ENCODE assay signal across 12 mouse cellular contexts in genomic region chr11:109496996-109497714, GRCm38 (mm10). TPM values are rescaled to one million over a fixed set of nuclear protein-coding genes. Genes with fewer than 3 reads are reported as not detected.
DNase-seq lines count a peak whose midpoint lies in the region; ATAC-seq lines count a peak whose summit lies in the region.
"Had no signal": no experiment of that assay in that cellular context is flagged by ENCODE, and none has a peak within 500 bp of the region (broad histone marks: within the 10 kb centered on the region; RNA-seq: fewer than 3 reads in every experiment).

No protein-coding gene starts in this region.

- H3K4me1 ChIP-seq in midbrain, embryonic 11.5 days (ENCODE audit: control insufficient read depth, insufficient read depth, low read length), result peaks cover 10% of the 10 kb centered on the region; the same call in 1 of the 2 replicates
- H3K4me1 ChIP-seq in midbrain, embryonic 10.5 days, result peaks cover 40% of the 10 kb centered on the region
- H3K4me1 ChIP-seq in forebrain, embryonic 10.5 days, result peaks cover 37% of the 10 kb centered on the region
- H3K4me1 ChIP-seq in hindbrain, embryonic 15.5 days (replicated peaks), result peaks cover 18% of the 10 kb centered on the region

- no peak overlapping the region for H3K4me3 ChIP-seq in midbrain, embryonic 11.5 days (ENCODE audit: low read depth, low read length)
- H3K4me3 ChIP-seq in midbrain, embryonic 10.5 days, result no peak overlapping the region
- H3K4me3 ChIP-seq in forebrain, embryonic 10.5 days, result no peak overlapping the region
- H3K4me3 ChIP-seq in hindbrain, embryonic 15.5 days, result no peak overlapping the region

- no peaks in the 10 kb centered on the region for H3K9me3 ChIP-seq in midbrain, embryonic 11.5 days (ENCODE audit: control insufficient read depth, low read length)
- no peaks in the 10 kb centered on the region for H3K9me3 ChIP-seq in midbrain, embryonic 10.5 days (replicated peaks)
- H3K9me3 ChIP-seq in forebrain, embryonic 10.5 days, result no peaks in the 10 kb centered on the region
- no peaks in the 10 kb centered on the region for H3K9me3 ChIP-seq in hindbrain, embryonic 15.5 days

- no peak overlapping the region for H3K9ac ChIP-seq in midbrain, embryonic 11.5 days (ENCODE audit: low read length)
- H3K9ac ChIP-seq in hindbrain, embryonic 15.5 days, result no peak overlapping the region
- H3K9ac ChIP-seq: lung, embryonic 14.5 days had no signal

- no peak overlapping the region for H3K4me2 ChIP-seq in midbrain, embryonic 11.5 days
- H3K4me2 ChIP-seq in hindbrain, embryonic 15.5 days, result no peak overlapping the region
- H3K4me2 ChIP-seq: lung, embryonic 14.5 days had no signal

- no peak for ATAC-seq in midbrain, embryonic 11.5 days (ENCODE audit: low FRiP score)
- peak; percentile 55; the same call in 1 of the 2 replicates for ATAC-seq in hindbrain, embryonic 15.5 days (ENCODE audit: low FRiP score, low read depth)

- H3K36me3 ChIP-seq in midbrain, embryonic 11.5 days (ENCODE audit: control insufficient read depth, insufficient read depth, low read length), result no peaks in the 10 kb centered on the region
- H3K36me3 ChIP-seq in midbrain, embryonic 10.5 days, result no peaks in the 10 kb centered on the region
- H3K36me3 ChIP-seq in forebrain, embryonic 10.5 days (replicated peaks), result no peaks in the 10 kb centered on the region
- no peaks in the 10 kb centered on the region for H3K36me3 ChIP-seq in hindbrain, embryonic 15.5 days

- peak; percentile 81 for DNase-seq in midbrain, embryonic 11.5 days (ENCODE audit: low spot score, missing footprints)
- no peak for DNase-seq in midbrain, embryonic 10.5 days (ENCODE audit: low spot score)
- no peak for DNase-seq in forebrain, embryonic 10.5 days (ENCODE audit: extremely low spot score, low spot score)
- peak; percentile 52 for DNase-seq in naive thymus-derived CD4-positive, alpha-beta T cell, adult 2 months (ENCODE audit: low read depth)
- no peak for DNase-seq in gastrocnemius, postnatal 10 days
- no peak for DNase-seq in urinary bladder, postnatal 36 days (ENCODE audit: low spot score in 2 of 2)
- DNase-seq in cerebellum, postnatal 25 days, result no peak
- DNase-seq: cerebellum, adult 11-12 months; heart, postnatal 36 days; kidney, postnatal 36 days had no signal

- H3K27ac ChIP-seq in midbrain, embryonic 11.5 days (ENCODE audit: low read depth, low read length), result no peak overlapping the region
- no peak overlapping the region for H3K27ac ChIP-seq in midbrain, embryonic 10.5 days (replicated peaks)
- H3K27ac ChIP-seq in forebrain, embryonic 10.5 days, result 0 out of 2 replicates have a peak overlapping the region, but pooled peaks have one; percentile 6
- 0 out of 2 replicates have a peak overlapping the region, but pooled peaks have one; percentile 36 for H3K27ac ChIP-seq in hindbrain, embryonic 15.5 days (replicated peaks)

- H3K27me3 ChIP-seq in midbrain, embryonic 11.5 days (ENCODE audit: control insufficient read depth, insufficient read depth, low read length), result no peaks in the 10 kb centered on the region
- H3K27me3 ChIP-seq in midbrain, embryonic 10.5 days (ENCODE audit: low read depth, poor library complexity, severe bottlenecking), result no peaks in the 10 kb centered on the region; the same call in 1 of the 2 replicates
- H3K27me3 ChIP-seq in forebrain, embryonic 10.5 days (ENCODE audit: poor library complexity, severe bottlenecking), result no peaks in the 10 kb centered on the region
- no peaks in the 10 kb centered on the region for H3K27me3 ChIP-seq in hindbrain, embryonic 15.5 days

- WGBS in midbrain, embryonic 11.5 days, result 70% methylated on average over 6 of the region's 6 CpGs
- 77% methylated on average over 6 of the region's 6 CpGs for WGBS in midbrain, embryonic 10.5 days
- WGBS in forebrain, embryonic 10.5 days, result 73% methylated on average over 6 of the region's 6 CpGs
- 31% methylated on average over 6 of the region's 6 CpGs for whole genome bisulfite sequencing in hindbrain, embryonic 15.5 days

RNA-seq across cellular contexts. Expression of gene Slc16a6, which starts 23.8 kb away (rescaled TPM):
- 3.6 TPM in 2 replicates for polyA plus RNA-seq in midbrain, embryonic 11.5 days (2014; fragmentation: Nextera tagmentation; extraction: Ambion mirVana)
- polyA plus RNA-seq in midbrain, embryonic 10.5 days (2016; fragmentation: Nextera tagmentation; extraction: Ambion mirVana), result 5.0 and 5.5 TPM in 2 replicates
- 6.5 and 6.8 TPM in 2 replicates for polyA plus RNA-seq in forebrain, embryonic 10.5 days (2016; fragmentation: Nextera tagmentation; extraction: Ambion mirVana)
- polyA plus RNA-seq in hindbrain, embryonic 15.5 days (2015; fragmentation: Nextera tagmentation; extraction: Ambion mirVana), result 5.6 and 5.8 TPM in 2 replicates
- total RNA-seq in gastrocnemius, postnatal 10 days (2021), result 10 to 100 TPM; 18.6 to 20.8 TPM

RNA-seq across cellular contexts. Expression of gene Arsg, which starts 24.0 kb away (rescaled TPM):
- 2.9 and 4.7 TPM in 2 replicates for polyA plus RNA-seq in midbrain, embryonic 11.5 days (2014; fragmentation: Nextera tagmentation; extraction: Ambion mirVana)
- 1.9 and 2.2 TPM in 2 replicates for polyA plus RNA-seq in midbrain, embryonic 10.5 days (2016; fragmentation: Nextera tagmentation; extraction: Ambion mirVana)
- 2.2 and 2.8 TPM in 2 replicates for polyA plus RNA-seq in forebrain, embryonic 10.5 days (2016; fragmentation: Nextera tagmentation; extraction: Ambion mirVana)
- polyA plus RNA-seq in hindbrain, embryonic 15.5 days (2015; fragmentation: Nextera tagmentation; extraction: Ambion mirVana), result 5.5 and 7.1 TPM in 2 replicates
- total RNA-seq in gastrocnemius, postnatal 10 days (2021), result 10 to 100 TPM in 1 of 2 experiments, 1 to 10 TPM in 1; 9.3 to 12.3 TPM

Comparison
In these comparisons a context has a peak if more than half of its experiments do, and no peak if none do; other contexts are left out.
1. DNase-seq: peak in midbrain, embryonic 11.5 days (single experiment) and naive thymus-derived CD4-positive, alpha-beta T cell, adult 2 months (single experiment); none in midbrain, embryonic 10.5 days (single experiment), forebrain, embryonic 10.5 days (single experiment), gastrocnemius, postnatal 10 days (single experiment), urinary bladder, postnatal 36 days (0 of 2) and cerebellum, postnatal 25 days (0 of 2).
2. H3K27ac ChIP-seq: peak in forebrain, embryonic 10.5 days (single experiment) and hindbrain, embryonic 15.5 days (single experiment); none in midbrain, embryonic 11.5 days (single experiment) and midbrain, embryonic 10.5 days (single experiment).